Mouse (Mus musculus): ENCODE measurements around the gene Lage3. TPM values are rescaled to one million over a fixed set of nuclear protein-coding genes. Genes with fewer than 3 reads are reported as not detected.
"Not testable (repeated sequence)": the region's sequence is repeated elsewhere in the genome, so short reads cannot be mapped to it uniquely, and the experiment has no call there.

Gene Lage3
- 10 to 100 TPM; 36.1 to 36.3 TPM for total RNA-seq (2021)
- long read RNA-seq, experiment 1, transcript Lage3-201 (3 exons, 761 nt): major isoform, 16 of 19 reads
- long read RNA-seq, experiment 1, partial matches to known transcripts: 0 of 19 reads
- long read RNA-seq, experiment 1, other reads (novel, unspliced or antisense): 2 of 19 reads
- long read RNA-seq, experiment 2, transcript Lage3-201 (3 exons, 761 nt): major isoform, 24 of 30 reads
- long read RNA-seq, experiment 2, partial matches to known transcripts: 0 of 30 reads
- long read RNA-seq, experiment 2, other reads (novel, unspliced or antisense): 2 of 30 reads

GRCm38 (mm10) chrX:74353467-74353770, at the start of gene Lage3:
Gene Lage3, minus strand, starts transcription at chrX:74353618.
- DNase-seq: peak; percentile 84
- intact Hi-C loops (cut with DNase I; ENCODE audit: low total_unique reads): no loop called here

- DNase-seq: no peak
- intact Hi-C loops (cut with DNase I; ENCODE audit: low total_unique reads): no loop called here
Observed at GRCm38 (mm10) chrX:74400136-74400535, 46.7 kb upstream of the Lage3 start.

- peak; percentile 80 for DNase-seq
- intact Hi-C loops (cut with DNase I; ENCODE audit: low total_unique reads): no loop called here
Observed at GRCm38 (mm10) chrX:74392535-74393443, 39.4 kb upstream of the Lage3 start, which contains the start of the genes Fam3a and Ikbkg. Gene Fam3a, minus strand, starts transcription at chrX:74393272. Gene Ikbkg, plus strand, starts transcription at chrX:74393290.

GRCm38 (mm10) chrX:74388153-74388552, 34.7 kb upstream of the Lage3 start:
- intact Hi-C loops (cut with DNase I; ENCODE audit: low total_unique reads): no loop called here
- no peak for DNase-seq

- intact Hi-C loops (cut with DNase I; ENCODE audit: low total_unique reads): no loop called here
- DNase-seq: no peak
Observed at GRCm38 (mm10) chrX:74384451-74384850, 31.0 kb upstream of the Lage3 start.

- intact Hi-C loops (cut with DNase I; ENCODE audit: low total_unique reads): no loop called here
- peak; percentile 90 for DNase-seq
Observed at GRCm38 (mm10) chrX:74372888-74373549, 19.6 kb upstream of the Lage3 start, which contains the start of the genes Ubl4a and Slc10a3. Gene Ubl4a, minus strand, starts transcription at chrX:74373218. Gene Slc10a3, minus strand, starts transcription at chrX:74373349.

GRCm38 (mm10) chrX:74368209-74368909, 14.9 kb upstream of the Lage3 start:
- intact Hi-C loops (cut with DNase I; ENCODE audit: low total_unique reads): no loop called here

GRCm38 (mm10) chrX:74367512-74367911, 14.1 kb upstream of the Lage3 start:
- DNase-seq: no peak
- intact Hi-C loops (cut with DNase I; ENCODE audit: low total_unique reads): no loop called here

More at GRCm38 (mm10) chrX:74368209-74368909, 14.9 kb upstream of the Lage3 start:
- DNase-seq: peak; percentile 70

GRCm38 (mm10) chrX:74359171-74359570, 5.8 kb upstream of the Lage3 start:
- no peak for DNase-seq
- intact Hi-C loops (cut with DNase I; ENCODE audit: low total_unique reads): no loop called here

GRCm38 (mm10) chrX:74357069-74357468, 3.7 kb upstream of the Lage3 start:
- DNase-seq; intact Hi-C loops (cut with DNase I; ENCODE audit: low total_unique reads): not testable (repeated sequence)

- intact Hi-C loops (cut with DNase I; ENCODE audit: low total_unique reads): no loop called here
- no peak for DNase-seq
Observed at GRCm38 (mm10) chrX:74352645-74353466, 562 bp downstream of the Lage3 start.

GRCm38 (mm10) chrX:74330166-74330930, 23.1 kb downstream of the Lage3 start:
- DNase-seq: no peak
- intact Hi-C loops (cut with DNase I; ENCODE audit: low total_unique reads): no loop called here

GRCm38 (mm10) chrX:74329215-74329671, 24.2 kb downstream of the Lage3 start:
- DNase-seq: no peak
- intact Hi-C loops (cut with DNase I; ENCODE audit: low total_unique reads): no loop called here

GRCm38 (mm10) chrX:74328725-74329161, 24.7 kb downstream of the Lage3 start, which contains the start of gene Plxna3:
Gene Plxna3, plus strand, starts transcription at chrX:74329066.
- intact Hi-C loops (cut with DNase I; ENCODE audit: low total_unique reads): no loop called here

GRCm38 (mm10) chrX:74312540-74313464, 40.6 kb downstream of the Lage3 start, which contains the start of gene Fam50a:
Gene Fam50a, plus strand, starts transcription at chrX:74313033.
- intact Hi-C loops (cut with DNase I; ENCODE audit: low total_unique reads): no loop called here
- peak; percentile 89 for DNase-seq

More at GRCm38 (mm10) chrX:74328725-74329161, 24.7 kb downstream of the Lage3 start, which contains the start of gene Plxna3:
- peak; percentile 71 for DNase-seq

All from gastrocnemius, postnatal 14 days (tissue).